Mouse (Mus musculus) natural killer cell, adult 2 months (primary cell): Measurements from ENCODE around the gene Sae1.
A peak's percentile ranks its signal among the peaks of the same experiment; 100 is the strongest.
"Not testable (repeated sequence)": the region's sequence is repeated elsewhere in the genome, so short reads cannot be mapped to it uniquely, and the experiment has no call there.

ENCODE experiments used
- DNase-seq, 2 experiments: peaks; one replicate each; pipeline ENCODE4 v3.0.0; 2022; ENCODE audit warnings: low spot score in 2 of 2

The Sae1 gene

DNA sequence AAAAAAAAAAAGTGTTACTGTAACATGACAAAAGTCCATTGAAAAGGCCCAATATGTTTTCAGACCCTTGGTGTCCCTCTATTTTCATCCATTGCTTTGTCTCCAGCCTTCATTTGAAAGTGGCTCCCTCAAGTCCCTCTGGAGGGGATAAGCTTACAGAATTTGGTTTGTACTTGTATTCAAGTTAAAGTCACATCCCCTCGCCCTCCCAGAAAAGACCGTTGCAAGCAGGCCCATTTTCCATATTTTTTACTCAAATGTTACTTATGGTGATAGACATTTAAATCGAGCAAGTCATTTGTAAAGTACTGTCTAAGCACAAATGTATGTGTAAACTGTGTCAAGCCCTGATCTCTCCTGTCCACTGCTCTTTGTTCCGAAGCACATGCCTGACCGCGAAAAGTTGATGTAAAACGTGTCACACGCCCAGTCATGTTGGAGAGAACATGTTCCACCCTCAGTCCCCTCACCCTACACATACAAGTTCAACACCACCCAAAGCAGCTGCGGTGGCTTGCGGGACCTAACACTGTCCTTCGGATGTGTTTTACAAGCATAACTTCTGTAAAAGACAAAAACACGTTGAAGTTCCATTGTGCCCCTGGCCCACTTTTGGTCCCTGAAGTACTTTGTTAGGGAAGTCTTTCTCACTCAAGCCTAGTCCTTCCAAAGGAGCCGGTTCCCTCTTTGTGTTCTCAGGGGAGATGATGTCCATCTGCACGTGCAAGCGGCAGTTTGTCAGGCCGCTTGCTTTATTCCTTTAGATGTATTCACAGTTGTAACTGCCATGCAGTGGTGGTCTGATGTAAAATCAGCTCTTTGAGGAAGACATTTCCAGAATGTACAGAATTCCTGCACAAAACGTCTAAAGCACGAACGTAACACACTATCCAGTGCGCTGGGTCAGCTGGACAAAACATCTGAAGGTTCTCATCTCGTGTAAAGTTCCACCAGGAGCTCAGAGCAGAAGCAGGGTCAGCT is 15.7 kb upstream of the Sae1 start:
- peak; percentile 38 to 46 for DNase-seq

DNA sequence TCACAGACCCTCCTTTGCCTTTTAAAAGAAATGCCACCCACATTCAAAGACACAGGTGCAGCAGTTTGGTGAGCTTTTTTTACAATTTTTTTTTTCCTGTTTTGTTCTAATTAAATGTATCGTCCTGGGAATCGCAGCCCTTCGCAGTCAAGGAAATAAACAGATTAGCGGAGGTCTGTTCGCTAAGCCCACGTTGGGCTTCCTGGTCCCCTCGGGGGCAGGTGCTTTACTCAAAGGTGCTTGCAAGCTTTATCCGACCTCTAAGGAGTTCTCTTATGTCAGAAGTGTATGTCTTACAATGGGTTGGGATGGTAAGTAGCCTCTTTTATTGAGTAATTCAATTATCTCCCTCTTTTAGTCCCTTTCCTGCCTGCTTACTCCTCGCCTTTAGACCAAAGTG is 14.8 kb upstream of the Sae1 start:
- DNase-seq = no peak

DNA sequence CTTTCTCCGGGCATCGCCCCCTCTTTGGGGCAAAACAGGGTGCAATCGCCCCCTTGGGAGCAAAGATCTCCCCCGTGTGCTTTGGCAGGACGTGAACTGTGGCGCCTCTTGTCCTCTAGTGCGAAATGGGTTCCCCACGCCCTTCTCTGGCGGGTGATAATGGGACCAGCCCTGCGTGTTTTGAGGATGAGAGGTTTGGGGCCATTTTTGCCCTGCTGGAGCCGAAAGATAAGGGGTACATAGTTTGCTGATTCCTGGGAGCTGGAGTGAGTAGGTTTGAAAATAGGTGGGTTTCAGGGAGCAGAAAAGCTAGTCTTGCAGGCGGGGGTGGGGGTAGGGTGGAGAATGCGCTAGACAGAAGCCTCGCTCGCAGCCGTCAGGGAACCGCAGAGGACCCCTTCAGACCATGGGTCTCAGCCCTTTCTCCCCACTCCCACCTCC is 14.4 kb upstream of the Sae1 start:
- peak; percentile 40 to 48 for DNase-seq

DNA sequence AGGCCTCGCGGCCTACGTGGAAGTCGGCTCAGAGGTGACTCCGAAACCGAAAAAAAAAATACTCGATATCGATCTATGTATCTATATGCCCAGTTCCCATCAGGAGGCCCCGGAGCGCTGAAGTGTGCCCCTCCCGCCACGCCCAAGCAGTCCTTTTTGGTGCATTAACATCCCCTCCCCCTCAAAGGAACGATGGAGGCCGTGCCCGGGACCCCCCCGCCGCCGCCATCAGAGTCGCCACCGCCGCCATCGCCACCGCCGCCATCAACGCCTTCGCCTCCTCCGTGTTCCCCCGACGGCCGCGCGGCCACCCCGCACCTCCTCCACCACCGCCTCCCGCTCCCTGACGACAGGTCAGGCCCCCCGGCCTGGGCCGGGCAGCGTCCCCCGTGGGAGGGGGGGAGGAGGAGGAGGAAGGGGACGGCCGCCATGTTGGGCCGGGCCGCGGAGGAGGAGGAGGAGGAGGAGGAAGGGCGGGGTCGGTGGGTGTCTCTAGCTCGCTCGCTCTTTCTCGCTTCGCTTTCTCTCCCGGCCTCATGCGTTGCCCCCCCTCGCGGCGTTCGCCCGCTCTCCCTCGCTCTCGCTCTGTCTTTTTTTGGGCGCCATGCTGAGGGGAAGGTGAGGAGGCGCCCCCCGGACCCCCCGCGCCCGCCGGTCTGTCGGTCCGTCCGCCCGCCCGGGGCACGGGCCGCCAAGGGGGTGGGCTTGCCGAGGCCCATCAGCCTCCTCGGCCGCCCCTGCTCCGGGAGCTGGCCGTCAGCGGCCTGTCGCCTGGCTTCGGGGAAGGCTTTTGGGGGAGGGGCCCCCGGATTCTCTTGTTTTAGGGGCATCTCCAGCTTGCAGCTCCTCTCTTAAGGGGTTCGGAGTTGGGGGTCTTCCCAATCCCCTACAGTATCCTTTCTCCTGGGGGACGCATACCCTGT is 13.3 kb upstream of the Sae1 start, which contains the start of gene Zc3h4:
TSS of gene Zc3h4 (plus strand) at position 222 of the 923 bp plus-strand sequence.
- peak; percentile 84 to 86 for DNase-seq

DNA sequence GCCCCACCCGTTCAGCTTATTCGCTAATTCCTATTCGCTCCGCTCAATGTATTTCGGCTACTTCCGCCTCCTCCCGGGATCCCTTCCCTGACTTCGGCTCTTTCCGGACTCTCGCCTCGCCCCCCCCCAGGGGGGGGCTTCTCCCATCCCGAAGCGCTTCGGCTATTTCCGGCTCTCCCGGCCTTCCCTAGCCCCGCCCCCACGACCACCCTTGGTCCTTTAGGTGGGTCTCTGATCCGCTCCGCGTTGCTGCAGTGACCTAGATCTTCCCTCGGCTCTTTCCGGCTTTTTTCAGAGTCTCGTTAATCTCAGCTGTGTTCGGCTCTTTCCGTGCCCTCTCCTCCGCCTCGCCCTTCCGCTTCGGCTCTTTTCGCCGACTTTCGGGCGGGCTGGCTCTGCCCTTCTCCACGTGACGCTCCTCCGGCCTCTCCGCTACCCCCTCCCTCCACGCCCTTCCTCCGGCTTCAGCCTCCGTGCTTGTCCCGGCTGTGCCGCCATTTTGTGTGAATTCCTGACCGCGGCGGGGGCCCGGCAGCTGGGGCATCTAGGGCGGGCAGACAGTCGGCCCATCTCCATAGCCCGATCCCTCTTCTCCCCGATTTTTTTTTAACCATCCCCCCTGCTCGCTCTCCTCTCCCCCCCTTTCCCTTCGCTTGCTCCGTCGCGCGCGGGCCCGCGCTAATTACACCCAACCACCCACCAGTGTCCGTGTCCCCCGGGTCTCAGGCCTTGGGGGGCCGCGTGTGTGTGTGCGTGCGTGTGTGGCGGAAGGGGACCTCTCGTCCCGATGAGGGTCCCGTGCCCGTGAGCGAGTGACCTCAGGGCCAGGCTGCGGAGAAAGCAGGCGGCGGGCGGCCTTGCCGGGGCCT is 12.4 kb upstream of the Sae1 start:
- peak; percentile 97 to 98 for DNase-seq

DNA sequence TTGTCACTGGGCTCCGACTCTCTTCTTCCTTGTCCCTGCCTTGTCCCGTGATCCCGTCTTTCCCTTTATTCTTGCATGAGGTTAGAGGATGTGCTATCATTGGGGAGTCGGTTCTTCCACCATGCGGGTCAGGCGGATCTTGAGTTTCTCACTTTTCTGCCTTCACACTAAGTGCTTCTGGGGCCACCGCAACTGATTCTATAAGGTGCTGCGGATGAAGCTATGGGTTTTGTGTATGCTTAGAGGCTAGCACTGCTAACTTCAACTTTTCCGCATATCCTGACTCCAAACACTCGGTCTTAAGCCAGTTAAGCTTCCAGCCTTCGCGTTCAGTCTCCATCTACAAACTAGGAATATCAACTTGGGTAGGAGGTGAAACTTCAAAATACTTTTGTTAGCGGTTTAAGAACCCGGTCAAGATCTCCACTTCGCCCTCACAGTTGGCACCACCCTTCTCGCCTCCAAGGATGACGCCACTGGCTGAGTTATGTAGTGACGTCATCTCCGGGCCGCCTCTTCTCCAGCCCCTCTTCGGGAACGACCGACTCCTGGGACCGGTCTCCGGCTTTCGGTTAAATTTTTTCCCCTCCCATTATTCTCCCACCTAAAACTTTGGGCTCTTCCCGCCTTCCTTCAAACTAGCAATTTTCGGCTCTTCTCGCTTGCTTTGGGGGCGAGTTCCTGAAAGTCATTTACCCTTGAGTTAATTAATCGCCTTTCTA is 11.7 kb upstream of the Sae1 start:
- peak; percentile 90 to 94 for DNase-seq

DNA sequence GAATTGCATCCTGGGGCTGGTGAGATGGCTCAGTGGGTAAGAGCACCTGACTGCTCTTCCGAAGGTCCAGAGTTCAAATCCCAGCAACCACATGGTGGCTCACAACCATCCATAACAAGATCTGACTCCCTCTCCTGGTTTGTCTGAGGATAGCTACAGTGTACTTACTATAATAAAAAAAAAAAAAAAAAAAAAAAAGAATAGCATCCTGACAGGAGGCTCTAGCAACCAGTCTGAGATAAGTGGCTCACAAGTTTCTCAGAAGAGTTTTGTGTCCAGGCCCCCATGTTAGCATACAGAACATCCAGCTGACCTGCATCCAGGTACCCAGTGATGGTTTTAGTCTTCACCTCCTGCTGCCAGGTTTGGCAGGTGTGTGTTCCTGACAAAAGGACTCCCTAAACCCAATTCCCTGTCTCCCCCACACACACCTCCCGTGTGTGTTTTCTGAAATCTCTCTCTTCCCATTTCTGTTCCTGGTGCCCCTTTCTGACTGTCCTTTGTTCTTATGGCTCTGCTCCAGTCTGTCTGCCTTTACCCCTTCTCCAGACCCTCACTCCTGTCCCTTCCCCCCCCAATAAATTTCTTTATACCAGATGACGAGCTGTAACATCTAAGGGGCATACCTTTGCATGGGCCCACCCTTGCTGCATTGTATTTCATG is 10.9 kb upstream of the Sae1 start:
- no peak for DNase-seq

DNA sequence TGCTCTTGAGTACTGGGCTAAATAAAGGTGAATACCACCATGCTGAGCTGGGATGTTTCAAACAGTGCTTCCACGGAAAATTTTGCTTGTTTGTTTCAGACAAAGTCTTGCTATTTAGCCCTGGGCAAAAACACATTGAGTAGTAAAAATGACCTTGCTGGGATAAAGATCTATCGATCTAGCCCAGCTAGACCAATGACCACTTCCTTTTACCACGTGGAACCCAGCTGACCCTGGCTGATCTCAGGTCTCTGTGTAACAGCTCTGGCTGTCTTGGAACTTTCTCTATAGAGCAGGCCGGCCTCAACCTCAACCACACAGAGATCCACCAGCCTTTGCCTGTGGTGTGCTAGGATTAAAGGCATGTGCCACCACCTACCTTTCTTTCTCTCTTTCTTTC is 9.9 kb upstream of the Sae1 start:
- peak; percentile 15 to 44 for DNase-seq

DNA sequence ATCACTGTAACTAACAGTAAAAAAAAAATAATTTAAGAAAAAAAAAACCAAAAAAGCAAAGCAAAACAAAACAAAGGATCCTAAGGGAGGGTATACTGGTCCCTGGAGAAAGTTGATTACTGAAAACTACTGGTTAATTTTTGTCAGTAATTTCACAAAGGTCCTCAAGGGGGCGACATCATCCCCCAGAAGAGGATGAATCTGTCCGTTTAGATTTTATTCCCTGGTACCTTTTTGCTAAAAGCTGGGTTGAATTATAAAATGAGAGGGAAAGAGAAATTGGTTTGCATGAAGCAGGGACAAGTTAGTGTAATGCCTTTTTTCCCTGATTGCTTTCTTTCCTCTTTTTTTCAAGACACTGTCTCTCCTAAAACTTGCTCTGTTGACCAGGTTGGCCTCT is 8.3 kb upstream of the Sae1 start:
- peak; percentile 55 to 58 for DNase-seq

DNA sequence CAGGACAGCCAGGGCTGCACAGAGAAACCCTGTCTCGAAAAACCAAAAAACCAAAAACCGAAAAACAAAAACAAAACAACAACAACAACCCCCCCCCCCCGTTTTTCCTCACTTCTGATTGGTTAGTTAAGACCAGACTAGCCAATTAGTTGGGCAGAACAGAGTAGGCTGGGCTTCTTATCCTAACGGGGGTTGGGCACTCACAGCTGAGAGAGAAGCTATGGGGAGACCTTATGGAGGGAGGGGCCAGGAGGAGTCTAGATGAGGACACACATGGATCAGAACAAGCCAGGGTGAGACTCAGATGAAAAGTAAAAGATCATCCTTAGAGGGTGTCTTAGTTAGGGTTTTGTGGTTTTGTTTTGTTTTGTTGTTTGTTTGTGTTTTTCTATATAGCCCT is 5.3 kb upstream of the Sae1 start:
- DNase-seq = no peak

DNA sequence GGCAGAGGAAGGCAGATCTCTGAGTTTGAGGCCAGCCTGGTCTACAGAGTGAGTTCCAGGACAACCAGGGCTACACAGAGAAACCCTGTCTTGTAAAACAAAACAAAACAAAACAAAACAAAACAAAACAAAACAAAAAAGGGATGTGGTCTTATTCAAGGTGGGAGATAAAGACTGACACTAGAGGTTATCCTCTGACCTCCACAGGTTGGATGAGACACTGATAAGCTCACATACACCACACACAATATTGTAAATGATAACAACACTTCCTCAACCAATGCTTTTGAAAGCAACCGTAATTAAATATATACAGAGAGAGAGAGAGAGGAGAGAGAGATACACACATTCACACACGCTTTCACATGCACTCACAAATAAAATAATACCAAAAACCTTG is 2.3 kb upstream of the Sae1 start:
- not testable (repeated sequence) for DNase-seq

DNA sequence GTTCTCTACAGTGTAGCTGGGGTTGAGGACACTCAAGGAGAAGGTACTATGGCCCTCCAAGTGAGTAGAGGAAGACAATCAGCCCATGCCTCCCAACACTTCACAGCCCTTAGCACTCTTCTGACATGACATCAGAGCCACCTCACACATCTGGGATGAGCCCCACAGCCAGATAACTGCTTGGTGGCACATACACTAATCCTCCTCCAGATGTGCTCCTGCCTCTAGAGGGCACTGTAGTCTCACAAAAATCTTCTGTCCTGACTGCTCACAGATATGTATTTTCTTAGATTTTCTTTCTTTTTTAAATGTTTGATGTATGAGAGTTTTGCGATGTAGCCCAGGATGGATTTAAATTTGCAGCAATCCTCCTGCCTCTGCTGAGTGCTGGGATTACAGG is 11.1 kb downstream of the Sae1 start:
- peak; percentile 61 to 76 for DNase-seq

DNA sequence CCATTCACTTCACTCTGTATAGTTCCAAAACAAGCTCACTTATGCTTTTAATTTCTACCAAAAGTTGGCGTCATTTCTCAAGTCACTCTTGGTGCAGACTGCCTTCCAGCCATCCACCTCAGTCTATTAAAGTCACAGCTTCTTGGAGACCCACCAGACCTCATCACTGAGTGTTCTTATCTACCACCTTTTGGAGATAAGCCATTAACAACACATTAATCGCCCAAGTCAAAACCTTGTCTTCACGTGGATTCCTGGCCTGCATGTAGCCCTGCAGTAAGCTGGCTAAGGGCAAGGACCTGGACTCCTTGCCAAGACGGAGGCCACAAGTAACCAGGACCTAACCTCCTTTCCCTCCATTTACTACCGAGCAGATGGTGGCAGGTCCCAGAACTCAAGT is 12.6 kb downstream of the Sae1 start:
- DNase-seq = no peak

DNA sequence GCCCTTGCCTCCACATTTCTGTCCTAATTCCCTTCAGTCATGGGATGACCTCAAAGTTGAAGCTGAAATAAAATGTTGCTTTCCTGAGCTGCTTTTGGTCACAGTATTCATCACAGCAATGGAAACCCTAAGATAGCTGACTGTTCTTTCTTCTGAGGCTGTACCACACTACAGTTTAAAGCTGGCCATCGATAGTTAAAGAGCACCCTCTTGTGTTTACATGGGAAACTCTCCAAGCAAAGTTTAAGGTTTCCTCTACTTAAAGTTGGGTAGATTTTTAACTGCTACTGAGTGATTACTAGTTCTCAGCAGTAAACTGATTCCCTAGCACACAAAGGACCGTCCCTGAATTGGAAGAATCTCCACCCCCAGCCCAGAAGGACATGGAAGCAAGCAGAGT is 13.9 kb downstream of the Sae1 start:
- DNase-seq = no peak

DNA sequence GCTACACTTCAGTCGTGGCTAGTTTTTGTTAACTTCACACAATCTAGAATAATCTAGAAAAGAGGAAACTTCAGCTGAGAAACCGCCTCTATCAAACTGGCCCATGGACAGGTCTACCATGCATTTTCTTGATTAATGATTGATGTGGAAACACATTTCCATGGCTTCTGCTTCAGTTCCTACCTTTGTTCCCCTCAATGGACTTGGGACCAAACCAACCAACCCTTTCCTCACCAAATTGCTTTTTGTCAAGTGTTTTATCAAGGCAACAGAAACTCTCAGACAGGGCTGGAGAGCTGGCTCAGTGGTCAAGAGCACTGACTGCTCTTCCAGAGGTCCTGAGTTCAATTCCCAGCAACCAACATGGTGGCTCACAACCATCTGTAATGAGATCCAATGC is 17.0 kb downstream of the Sae1 start:
- DNase-seq = no peak

DNA sequence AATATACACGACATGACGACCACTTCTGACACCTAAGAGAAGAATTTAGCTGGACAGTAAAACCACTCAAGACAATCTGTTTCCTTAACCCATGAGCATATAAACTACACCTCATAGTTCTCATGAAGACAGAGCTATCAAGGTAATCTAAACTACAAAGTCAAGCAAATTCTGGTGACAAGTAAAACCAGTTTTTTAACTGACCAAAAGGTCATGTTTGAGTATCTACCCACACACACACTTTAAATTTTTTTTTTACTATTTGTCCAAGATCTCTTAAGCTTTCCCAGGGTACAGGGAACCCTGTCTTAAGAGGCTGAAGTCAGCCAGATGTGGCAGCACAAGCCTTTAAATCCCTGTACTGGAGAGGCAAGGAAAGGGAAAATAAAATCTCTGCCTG is 18.8 kb downstream of the Sae1 start:
- no peak for DNase-seq

DNA sequence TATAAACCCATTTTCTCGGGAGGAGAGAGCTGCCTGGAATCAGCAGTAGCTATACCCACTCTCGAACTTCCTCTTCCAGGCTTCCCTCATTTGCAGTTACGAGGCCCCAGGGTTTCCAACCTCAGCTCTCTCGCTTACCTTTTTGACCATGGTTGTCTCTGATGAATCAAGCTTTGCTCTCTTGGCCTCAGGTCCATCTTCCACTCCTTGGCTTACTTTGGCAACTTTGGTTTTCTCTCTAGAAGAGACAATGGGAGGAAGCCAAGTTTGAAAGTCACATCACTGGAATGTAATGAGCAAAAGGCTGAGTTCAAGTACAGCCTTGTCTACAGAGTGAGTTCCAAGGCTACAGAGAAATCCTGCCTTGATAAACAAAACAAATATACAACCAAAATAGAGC is 20.9 kb downstream of the Sae1 start:
- DNase-seq = no peak

DNA sequence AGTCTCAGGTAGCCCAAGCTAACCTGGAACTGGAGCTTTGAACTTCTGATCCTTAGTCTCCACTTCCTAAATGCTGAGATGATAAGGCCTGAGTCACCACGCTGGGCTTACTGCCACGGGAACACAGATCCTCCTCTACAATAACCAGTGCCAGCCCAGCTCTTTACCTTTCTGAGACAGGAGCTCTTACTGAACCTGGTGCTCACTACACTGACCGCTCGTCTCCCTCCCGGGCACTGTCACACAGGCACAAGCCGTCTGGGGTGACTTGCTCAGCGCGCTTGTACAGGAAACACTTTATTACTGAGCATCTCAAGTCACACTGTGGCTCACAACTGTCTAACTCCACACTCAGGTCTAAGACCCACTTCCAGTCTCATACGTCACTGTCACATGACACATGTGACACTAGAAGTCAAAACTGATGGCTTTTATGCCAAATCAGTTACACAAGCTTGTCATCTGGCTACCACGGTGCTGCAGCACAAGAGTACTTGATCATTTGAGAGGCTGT is 21.4 kb downstream of the Sae1 start:
- peak; percentile 46 to 61 for DNase-seq

DNA sequence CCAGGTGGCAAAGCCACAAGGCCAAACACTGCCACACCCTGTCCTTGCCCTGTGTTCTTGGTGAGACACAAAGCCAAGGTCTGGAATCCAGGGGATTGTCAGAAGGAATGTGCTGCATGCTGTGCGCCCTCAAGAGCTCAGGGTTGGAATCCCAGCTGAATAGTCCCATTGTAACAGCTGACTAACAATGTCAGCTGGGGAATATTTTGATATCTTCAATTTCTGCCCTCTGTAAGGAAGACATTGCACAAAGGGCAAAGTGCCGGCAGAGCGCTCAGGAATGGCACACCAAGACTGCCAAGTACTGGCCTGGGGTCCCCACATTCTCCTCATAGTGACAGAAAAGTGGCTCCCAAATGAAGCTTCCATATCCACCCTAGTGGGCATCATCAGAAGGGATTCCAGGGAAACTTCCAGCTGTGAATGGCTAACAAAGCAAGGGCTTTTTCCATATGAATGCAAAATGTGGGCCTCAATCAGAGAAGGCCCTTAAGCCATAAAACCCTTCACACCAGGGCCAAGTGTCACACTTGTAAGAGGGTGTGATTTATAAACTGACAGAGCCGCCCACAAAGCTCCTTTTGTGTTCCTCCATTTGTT is 22.6 kb downstream of the Sae1 start:
- DNase-seq = peak; percentile 18 to 42
